Mouse (Mus musculus) lung, adult 2 months (tissue): Measurements from ENCODE around the gene Adamts12. TPM values are rescaled to one million over a fixed set of nuclear protein-coding genes. Genes with fewer than 3 reads are reported as not detected.

Experiments used
- DNase-seq: peaks from one replicate; pipeline ENCODE4 v3.0.0; 2022
- H3K4me1 ChIP-seq: fragments of 200-500 bp; 2 replicates; pipeline ENCODE4 v1.6.1; 2011; ENCODE audit warnings: low read length; ENCODE audit not compliant: control insufficient read depth, insufficient read depth
- H3K4me3 ChIP-seq: fragments of 200-500 bp; replicated peaks from 2 replicates; pipeline ENCODE3; 2011; ENCODE audit warnings: low read depth, mild to moderate bottlenecking, control low read depth, low read length; ENCODE audit errors: extremely low read depth
- CTCF ChIP-seq: fragments of 200-500 bp; IDR thresholded peaks from 2 replicates; pipeline ENCODE4 v1.5.1; 2011; ENCODE audit warnings: mild to moderate bottlenecking, low read length, control low read depth; ENCODE audit not compliant: insufficient read depth
- POLR2A ChIP-seq: fragments of 200-500 bp; IDR thresholded peaks from 2 replicates; pipeline ENCODE4 v1.6.1; 2011; ENCODE audit warnings: low read depth, mild to moderate bottlenecking, control low read depth, low read length, borderline replicate concordance; ENCODE audit errors: extremely low read depth
- WGBS: fragments of 180-500 bp; shearing (Covaris S2); methylation state at CpG from one replicate; pipeline ENCODE4 v1.1.7; 2018; 5-methylcytosine and 5-hydroxymethylcytosine counted together
- polyA plus RNA-seq: library from polyadenylated mRNA; depleted of rRNA; stranded (reverse); fragments of >200 nt; gene quantifications from 2 replicates; pipeline ENCODE4 v1.2.3, GENCODE M21; 2012; rRNA removed

Gene Adamts12
- polyA plus RNA-seq, 1 experiment, result 1.2 TPM

DNA sequence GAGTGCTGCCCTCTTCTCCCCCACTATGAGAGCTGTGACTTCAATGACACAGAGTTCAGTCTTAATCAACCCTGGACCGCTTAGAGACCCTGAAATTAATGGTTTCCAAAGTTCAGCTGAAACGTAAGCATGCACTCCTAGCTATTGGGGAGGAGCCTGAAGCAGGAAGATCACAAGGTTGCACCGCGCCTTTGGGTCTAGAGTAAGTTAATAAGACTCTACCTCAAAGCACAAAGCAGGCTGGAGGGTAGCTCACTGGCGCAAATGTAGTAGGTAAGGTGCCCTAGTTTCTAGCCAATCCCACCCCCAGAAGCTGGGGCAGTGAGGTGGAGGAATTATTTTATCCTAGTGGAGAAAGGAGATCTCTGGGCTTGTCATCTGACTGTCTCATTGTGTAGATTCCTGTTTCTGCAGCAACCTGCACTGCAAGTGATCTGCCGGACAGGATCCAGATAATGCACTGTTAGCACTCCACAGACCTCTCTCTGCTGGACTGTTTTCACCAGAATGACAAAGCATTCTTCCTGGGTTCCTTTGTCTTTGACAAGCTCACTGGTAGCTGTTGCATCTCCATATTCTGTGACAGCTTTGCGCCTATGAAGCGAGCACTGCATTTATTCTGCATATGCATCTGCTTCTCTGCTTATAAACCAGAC lies 315.0 kb downstream of the Adamts12 start:
- no peak for DNase-seq
- 86% methylated on average over 8 of the region's 8 CpGs for WGBS
- no peak overlapping the region for H3K4me3 ChIP-seq

DNA sequence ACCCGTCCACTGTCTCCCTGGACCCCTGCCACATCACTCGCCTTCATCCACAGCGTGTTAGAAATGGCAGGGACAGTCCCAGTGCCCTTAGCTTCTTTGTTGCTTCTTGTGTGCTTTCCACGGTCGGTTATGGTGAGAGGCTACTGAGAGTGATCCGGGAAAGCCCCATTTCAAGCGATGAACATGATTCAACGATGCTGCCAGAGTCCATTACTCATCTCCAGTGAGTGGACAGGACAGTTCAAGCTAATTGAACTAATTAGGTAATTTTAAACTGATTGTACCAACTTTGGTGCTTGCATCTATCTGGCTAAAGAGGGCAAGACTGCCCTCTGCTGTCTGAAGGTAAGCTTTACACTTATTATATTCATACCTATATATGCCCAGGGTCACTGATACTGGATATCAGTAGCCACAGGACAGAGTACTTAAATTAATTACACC lies 315.5 kb downstream of the Adamts12 start:
- Histone ChIP-seq H3K4me1 (no peaks in the 10 kb centered on the region), H3K4me3 (no peak overlapping the region)
- no peak for DNase-seq
- TF ChIP-seq POLR2A (no peak), CTCF (0 out of 2 replicates have a peak, but pooled peaks have one; percentile 3)
- 43% methylated on average over 8 of the region's 8 CpGs for WGBS

More for the DNA sequence above, 315.0 kb downstream of the Adamts12 start:
- no peaks in the 10 kb centered on the region for H3K4me1 ChIP-seq
- TF ChIP-seq CTCF (no peak), POLR2A (no peak)

DNA sequence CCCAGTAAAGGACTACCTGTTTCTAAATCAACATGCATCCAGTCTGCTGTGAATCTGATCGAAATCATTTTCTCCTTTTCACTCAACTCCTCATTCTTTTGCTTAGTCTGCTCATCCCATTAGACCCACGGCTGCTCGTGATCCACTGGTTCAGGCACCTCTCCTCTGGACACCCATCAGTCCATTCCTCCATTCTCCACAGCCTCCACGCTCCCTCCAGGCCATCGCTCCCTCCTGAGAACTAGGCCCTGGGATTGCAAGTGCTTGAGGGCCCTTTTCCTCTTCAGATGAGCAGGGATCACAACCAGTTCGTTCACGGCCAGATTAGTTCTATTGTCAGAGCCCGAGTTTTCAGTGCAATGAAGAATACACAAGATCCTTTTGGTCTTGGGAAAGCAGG lies 316.0 kb downstream of the Adamts12 start:
- Histone ChIP-seq H3K4me1 (no peaks in the 10 kb centered on the region), H3K4me3 (no peak overlapping the region)
- TF ChIP-seq POLR2A (no peak), CTCF (no peak)
- no peak for DNase-seq
- WGBS, result 82% methylated on average over 8 of the region's 8 CpGs

DNA sequence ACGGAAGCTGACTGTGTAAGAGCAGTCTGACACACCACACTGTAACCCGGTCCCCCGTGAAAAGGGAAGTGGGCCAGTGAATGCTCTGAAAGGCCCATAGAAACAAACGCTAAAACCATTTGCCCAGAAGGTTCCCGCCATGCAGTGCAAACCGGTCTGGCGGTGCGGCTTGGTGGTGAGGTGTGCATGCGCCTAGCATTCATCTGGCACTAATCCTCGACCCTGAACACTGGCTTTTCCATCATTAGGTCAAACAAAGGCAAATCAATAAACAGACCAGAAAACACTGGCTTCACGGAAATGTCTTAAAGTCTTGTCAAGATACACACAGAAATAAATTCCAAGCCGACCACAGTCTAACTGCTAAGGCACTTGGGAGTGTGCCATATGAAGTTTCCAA lies 318.0 kb downstream of the Adamts12 start:
- no peak for DNase-seq
- TF ChIP-seq POLR2A (no peak), CTCF (no peak)
- Histone ChIP-seq H3K4me3 (no peak overlapping the region), H3K4me1 (no peaks in the 10 kb centered on the region)
- 79% methylated on average over 12 of the region's 12 CpGs for WGBS

DNA sequence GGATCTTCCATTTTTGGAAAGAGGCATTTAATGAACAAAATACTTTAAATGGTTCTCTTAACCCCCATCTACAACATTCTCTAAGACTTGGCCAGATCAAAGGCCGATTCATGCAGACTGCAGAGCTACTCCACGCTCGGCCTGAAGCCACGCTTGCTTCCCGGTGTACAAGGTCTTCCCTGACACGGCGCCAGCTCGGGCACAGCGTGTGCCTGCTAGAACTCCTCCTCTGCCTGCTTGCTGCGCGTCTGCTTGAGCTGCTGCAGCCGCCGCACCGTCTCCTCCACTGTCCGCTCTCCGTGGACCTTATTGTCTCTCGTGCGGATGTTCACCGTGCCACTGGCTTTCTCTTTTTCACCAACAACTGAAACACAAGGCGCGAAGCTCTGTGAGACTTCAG lies 319.2 kb downstream of the Adamts12 start:
- Histone ChIP-seq H3K4me3 (no peak overlapping the region), H3K4me1 (no peaks in the 10 kb centered on the region)
- no peak for DNase-seq
- WGBS, result 97% methylated on average over 21 of the region's 21 CpGs
- TF ChIP-seq POLR2A (no peak), CTCF (no peak)

DNA sequence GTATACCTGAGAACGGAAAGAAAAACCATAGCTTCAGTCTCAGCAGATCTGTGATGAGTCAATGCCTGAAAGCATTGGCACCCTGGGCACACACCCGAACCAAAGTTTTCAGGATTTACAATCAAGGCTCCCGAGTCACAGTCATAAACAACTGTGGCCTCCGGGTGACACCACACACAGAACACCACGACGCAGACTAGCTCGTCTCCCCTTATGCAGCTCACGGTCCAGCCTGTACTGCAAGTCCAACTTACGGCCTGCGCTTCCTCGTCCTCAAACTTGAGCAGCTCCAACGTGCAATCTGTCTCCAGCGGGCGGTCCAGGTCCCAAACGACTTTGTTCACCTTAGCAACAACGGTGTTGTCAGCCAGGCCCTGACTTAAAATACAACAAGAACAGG lies 328.3 kb downstream of the Adamts12 start:
- no peak for DNase-seq
- 95% methylated on average over 16 of the region's 16 CpGs for WGBS
- TF ChIP-seq POLR2A, result no peak
- TF ChIP-seq CTCF, result no peak
- Histone ChIP-seq H3K4me1 (no peaks in the 10 kb centered on the region), H3K4me3 (no peak overlapping the region)

DNA sequence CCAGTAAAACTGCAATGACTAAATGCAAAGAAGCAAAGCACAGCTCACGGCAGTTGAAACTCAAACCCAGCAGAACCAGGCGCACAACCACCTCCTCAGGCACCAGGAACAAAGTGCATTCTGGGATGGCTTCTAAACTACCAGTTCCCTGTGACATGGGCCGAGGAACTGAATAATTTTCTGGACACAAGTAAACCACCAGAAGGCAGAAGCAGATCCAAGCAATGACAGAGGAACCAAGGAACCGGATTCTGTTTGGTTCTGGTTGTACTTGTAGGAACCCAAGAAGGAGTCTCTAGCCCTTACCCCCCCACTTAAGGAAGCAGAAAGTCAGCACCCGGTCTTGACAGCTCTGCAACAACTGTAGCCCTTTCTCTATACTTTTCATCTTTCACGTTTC lies 331.8 kb downstream of the Adamts12 start:
- H3K4me3 ChIP-seq, result no peak overlapping the region
- TF ChIP-seq CTCF (no peak), POLR2A (no peak)
- 92% methylated on average over 6 of the region's 6 CpGs for WGBS
- no peak for DNase-seq
- peaks cover 7% of the 10 kb centered on the region for H3K4me1 ChIP-seq

Other genes with a start within 250 kb of the Adamts12 start
- gene C1qtnf3, start 112.5 kb upstream of the Adamts12 start, polyA plus RNA-seq, result 0.38 and 1.7 TPM in 2 replicates
- 4.4 and 6.9 TPM in 2 replicates for gene Amacr, start 83.0 kb upstream of the Adamts12 start, polyA plus RNA-seq
- not detected in 2 replicates for gene Slc45a2, start 64.1 kb upstream of the Adamts12 start, polyA plus RNA-seq
- not detected in 2 replicates for gene Rxfp3, start 26.8 kb upstream of the Adamts12 start, polyA plus RNA-seq